Mouse (Mus musculus) kidney, embryonic 15.5 days (tissue): ENCODE results near the gene Prpsap2. TPM values are rescaled to one million over a fixed set of nuclear protein-coding genes. Genes with fewer than 3 reads are reported as not detected.
"Not testable (repeated sequence)": the region's sequence is repeated elsewhere in the genome, so short reads cannot be mapped to it uniquely, and the experiment has no call there.

Experiments
- ATAC-seq: fragments of 200-750 bp; cut with Nextera tagmentation; replicated peaks from 2 replicates; pipeline ENCODE4 v1.8.0; 2017; ENCODE audit warnings: moderate TSS enrichment; ENCODE audit not compliant: low FRiP score
- H3K27ac ChIP-seq: fragments of 300-500 bp; sonication (generic); 2 replicates; pipeline ENCODE4 v1.5.1; 2015; ENCODE audit warnings: mild to moderate bottlenecking, inconsistent platforms
- H3K27me3 ChIP-seq: fragments of 300-500 bp; sonication (generic); 2 replicates; pipeline ENCODE4 v1.6.1; 2015; ENCODE audit warnings: inconsistent platforms
- H3K36me3 ChIP-seq: fragments of 300-500 bp; sonication (generic); 2 replicates; pipeline ENCODE4 v1.6.1; 2015; ENCODE audit warnings: inconsistent platforms
- H3K4me1 ChIP-seq: fragments of 300-500 bp; sonication (generic); 2 replicates; pipeline ENCODE4 v1.6.1; 2015; ENCODE audit warnings: inconsistent platforms
- H3K4me2 ChIP-seq: fragments of 300-500 bp; sonication (generic); 2 replicates; pipeline ENCODE4 v1.6.1; 2015; ENCODE audit warnings: moderate library complexity, mild to moderate bottlenecking, inconsistent platforms
- H3K4me3 ChIP-seq: fragments of 300-500 bp; sonication (generic); replicated peaks from 2 replicates; pipeline ENCODE4 v1.5.1; 2015; ENCODE audit warnings: mild to moderate bottlenecking, inconsistent platforms
- H3K9ac ChIP-seq: fragments of 300-500 bp; sonication (generic); 2 replicates; pipeline ENCODE4 v1.6.1; 2015; ENCODE audit warnings: mild to moderate bottlenecking, inconsistent platforms
- H3K9me3 ChIP-seq: fragments of 300-500 bp; sonication (generic); replicated peaks from 2 replicates; pipeline ENCODE4 v1.6.1; 2016; ENCODE audit warnings: inconsistent platforms
- WGBS: fragments of 180-500 bp; shearing (Covaris S2); methylation state at CpG from one replicate; pipeline ENCODE4 v1.1.7; 2015; ENCODE audit warnings: mixed read lengths; 5-methylcytosine and 5-hydroxymethylcytosine counted together
- polyA plus RNA-seq: library from polyadenylated mRNA; unstranded; fragments of >200 nt; fragmentation: Nextera tagmentation; extraction: Ambion mirVana; gene quantifications from 2 replicates; pipeline ENCODE4 v1.2.1, GENCODE M21; 2015

The Prpsap2 gene
- 33.6 and 33.7 TPM in 2 replicates for polyA plus RNA-seq

- H3K4me1 ChIP-seq = peaks cover 8% of the 10 kb centered on the region
- ATAC-seq = peak; percentile 95
- no peaks in the 10 kb centered on the region for H3K27me3 ChIP-seq
- peak within 1 kb of the TSS; percentile 79 for H3K9ac ChIP-seq
- peak within 1 kb of the TSS; percentile 69 for H3K4me3 ChIP-seq
- WGBS = under 1% methylated on average over 48 of the region's 51 CpGs
- peak within 1 kb of the TSS; percentile 66 for H3K4me2 ChIP-seq
- peak within 1 kb of the TSS; percentile 93 for H3K27ac ChIP-seq
- no peaks in the 10 kb centered on the region for H3K9me3 ChIP-seq
- H3K36me3 ChIP-seq = peaks cover 8% of the 10 kb centered on the region
These were observed at the start of gene Prpsap2 for GRCm38 (mm10) chr11:61761584-61762407. Gene Prpsap2, minus strand, starts transcription at chr11:61762088.

GRCm38 (mm10) chr11:61809793-61810192 lies 47.9 kb upstream of the Prpsap2 start:
- H3K27me3 ChIP-seq = no peaks in the 10 kb centered on the region
- no peaks in the 10 kb centered on the region for H3K4me1 ChIP-seq
- H3K4me3 ChIP-seq = no peak overlapping the region
- 56% methylated on average over 4 of the region's 4 CpGs for WGBS
- H3K9ac ChIP-seq = no peak overlapping the region
- H3K36me3 ChIP-seq = peaks cover 81% of the 10 kb centered on the region
- no peak overlapping the region for H3K27ac ChIP-seq
- no peak overlapping the region for H3K4me2 ChIP-seq
- no peak for ATAC-seq
- H3K9me3 ChIP-seq = no peaks in the 10 kb centered on the region

- Histone ChIP-seq H3K9ac (no peak overlapping the region), H3K9me3 (no peaks in the 10 kb centered on the region), H3K4me1 (no peaks in the 10 kb centered on the region), H3K36me3 (peaks cover 73% of the 10 kb centered on the region), H3K4me2 (no peak overlapping the region), H3K27ac (no peak overlapping the region), H3K27me3 (no peaks in the 10 kb centered on the region), H3K4me3 (no peak overlapping the region)
- WGBS = 94% methylated on average over 2 of the region's 2 CpGs
- no peak for ATAC-seq
These were observed 46.7 kb upstream of the Prpsap2 start for GRCm38 (mm10) chr11:61808551-61809117.

- peaks cover 51% of the 10 kb centered on the region for H3K36me3 ChIP-seq
- no peaks in the 10 kb centered on the region for H3K4me1 ChIP-seq
- H3K4me3 ChIP-seq = no peak overlapping the region
- H3K27ac ChIP-seq = no peak overlapping the region
- WGBS = 97% methylated on average over 1 of the region's 1 CpGs
- no peaks in the 10 kb centered on the region for H3K27me3 ChIP-seq
- H3K4me2 ChIP-seq = no peak overlapping the region
- H3K9me3 ChIP-seq = no peaks in the 10 kb centered on the region
- ATAC-seq = no peak
- H3K9ac ChIP-seq = no peak overlapping the region
These were observed 31.6 kb upstream of the Prpsap2 start for GRCm38 (mm10) chr11:61793441-61793840.

- Histone ChIP-seq H3K27ac (no peak overlapping the region), H3K36me3 (peaks cover 66% of the 10 kb centered on the region), H3K27me3 (no peaks in the 10 kb centered on the region), H3K4me3 (no peak overlapping the region), H3K4me1 (no peaks in the 10 kb centered on the region), H3K4me2 (no peak overlapping the region), H3K9ac (no peak overlapping the region), H3K9me3 (no peaks in the 10 kb centered on the region)
- ATAC-seq = no peak
- 94% methylated on average over 1 of the region's 1 CpGs for WGBS
These were observed 26.7 kb upstream of the Prpsap2 start for GRCm38 (mm10) chr11:61788550-61788949.

GRCm38 (mm10) chr11:61782526-61782925 lies 20.6 kb upstream of the Prpsap2 start:
- peaks cover 63% of the 10 kb centered on the region for H3K36me3 ChIP-seq
- not testable (repeated sequence) for H3K9me3 ChIP-seq, H3K4me2 ChIP-seq, H3K4me3 ChIP-seq, ATAC-seq, H3K27ac ChIP-seq, H3K27me3 ChIP-seq, H3K4me1 ChIP-seq, H3K9ac ChIP-seq
- 82% methylated on average over 3 of the region's 3 CpGs for WGBS

GRCm38 (mm10) chr11:61774551-61775149 lies 12.8 kb upstream of the Prpsap2 start:
- no peak overlapping the region for H3K9ac ChIP-seq
- no peak overlapping the region for H3K4me3 ChIP-seq
- WGBS = 79% methylated on average over 4 of the region's 4 CpGs
- peaks cover 35% of the 10 kb centered on the region for H3K36me3 ChIP-seq
- no peak overlapping the region for H3K27ac ChIP-seq
- H3K4me1 ChIP-seq = no peaks in the 10 kb centered on the region
- ATAC-seq = no peak
- no peaks in the 10 kb centered on the region for H3K27me3 ChIP-seq
- no peaks in the 10 kb centered on the region for H3K9me3 ChIP-seq
- H3K4me2 ChIP-seq = no peak overlapping the region

- no peak for ATAC-seq
- 0 out of 2 replicates have a peak overlapping the region, but pooled peaks have one; percentile 79 for H3K9ac ChIP-seq
- no peak overlapping the region for H3K27ac ChIP-seq
- no peaks in the 10 kb centered on the region for H3K27me3 ChIP-seq
- peaks cover 20% of the 10 kb centered on the region for H3K36me3 ChIP-seq
- peak overlapping the region; percentile 69 for H3K4me3 ChIP-seq
- H3K9me3 ChIP-seq = no peaks in the 10 kb centered on the region
- H3K4me2 ChIP-seq = peak overlapping the region; percentile 66
- 72% methylated on average over 5 of the region's 5 CpGs for WGBS
- H3K4me1 ChIP-seq = peaks cover 8% of the 10 kb centered on the region
These were observed 1.4 kb downstream of the Prpsap2 start for GRCm38 (mm10) chr11:61760518-61760917.

GRCm38 (mm10) chr11:61757151-61757550 lies 4.7 kb downstream of the Prpsap2 start:
- Histone ChIP-seq H3K9me3 (no peaks in the 10 kb centered on the region), H3K9ac (no peak overlapping the region), H3K27ac (no peak overlapping the region), H3K36me3 (peaks cover 50% of the 10 kb centered on the region), H3K27me3 (no peaks in the 10 kb centered on the region), H3K4me2 (no peak overlapping the region), H3K4me3 (no peak overlapping the region), H3K4me1 (peaks cover 8% of the 10 kb centered on the region)
- no peak for ATAC-seq
- 79% methylated on average over 2 of the region's 2 CpGs for WGBS

GRCm38 (mm10) chr11:61751612-61752011 lies 10.3 kb downstream of the Prpsap2 start:
- WGBS = 82% methylated on average over 5 of the region's 5 CpGs
- H3K9ac ChIP-seq = no peak overlapping the region
- no peaks in the 10 kb centered on the region for H3K9me3 ChIP-seq
- H3K4me2 ChIP-seq = no peak overlapping the region
- peaks cover 92% of the 10 kb centered on the region for H3K36me3 ChIP-seq
- H3K4me1 ChIP-seq = no peaks in the 10 kb centered on the region
- no peak overlapping the region for H3K4me3 ChIP-seq
- H3K27ac ChIP-seq = no peak overlapping the region
- no peak for ATAC-seq
- no peaks in the 10 kb centered on the region for H3K27me3 ChIP-seq

GRCm38 (mm10) chr11:61747161-61747560 lies 14.7 kb downstream of the Prpsap2 start:
- Histone ChIP-seq H3K36me3 (peaks cover 93% of the 10 kb centered on the region), H3K9me3 (no peaks in the 10 kb centered on the region), H3K4me1 (no peaks in the 10 kb centered on the region), H3K4me2 (no peak overlapping the region), H3K4me3 (no peak overlapping the region), H3K27me3 (no peaks in the 10 kb centered on the region), H3K9ac (no peak overlapping the region), H3K27ac (no peak overlapping the region)
- ATAC-seq = no peak
- 70% methylated on average over 3 of the region's 3 CpGs for WGBS

GRCm38 (mm10) chr11:61745781-61746180 lies 16.1 kb downstream of the Prpsap2 start:
- H3K4me3 ChIP-seq = no peak overlapping the region
- H3K9me3 ChIP-seq = no peaks in the 10 kb centered on the region
- H3K4me1 ChIP-seq = no peaks in the 10 kb centered on the region
- WGBS = 85% methylated on average over 9 of the region's 9 CpGs
- H3K27ac ChIP-seq = no peak overlapping the region
- H3K27me3 ChIP-seq = no peaks in the 10 kb centered on the region
- H3K9ac ChIP-seq = no peak overlapping the region
- no peak overlapping the region for H3K4me2 ChIP-seq
- peaks cover 93% of the 10 kb centered on the region for H3K36me3 ChIP-seq
- no peak for ATAC-seq
